Mouse (Mus musculus) cortical plate, adult 2 months (tissue): ENCODE results near the gene Prnp. TPM values are rescaled to one million over a fixed set of nuclear protein-coding genes. Genes with fewer than 3 reads are reported as not detected.

Source experiments
- H3K27ac ChIP-seq: fragments of 200-500 bp; 2 replicates; pipeline ENCODE4 v1.5.1; 2012; ENCODE audit warnings: low read length, control low read depth, inconsistent platforms; ENCODE audit not compliant: insufficient read depth
- H3K4me1 ChIP-seq: fragments of 200-500 bp; 2 replicates; pipeline ENCODE4 v1.6.1; 2011; ENCODE audit warnings: low read length; ENCODE audit not compliant: control insufficient read depth, insufficient read depth
- H3K4me3 ChIP-seq: fragments of 200-500 bp; 2 replicates; pipeline ENCODE4 v1.5.1; 2011; ENCODE audit warnings: mild to moderate bottlenecking, low read length, control low read depth; ENCODE audit not compliant: insufficient read depth
- CTCF ChIP-seq: fragments of 200-500 bp; IDR thresholded peaks from 2 replicates; pipeline ENCODE4 v1.5.1; 2011; ENCODE audit warnings: mild to moderate bottlenecking, control low read depth, low read length; ENCODE audit not compliant: insufficient read depth; ENCODE audit errors: extremely low read depth
- POLR2A ChIP-seq: fragments of 200-500 bp; IDR thresholded peaks from 2 replicates; pipeline ENCODE4 v1.6.1; 2011; ENCODE audit warnings: mild to moderate bottlenecking, low read length, control low read depth; ENCODE audit not compliant: insufficient read depth; ENCODE audit errors: extremely low read depth
- polyA plus RNA-seq: library from polyadenylated mRNA; depleted of rRNA; stranded (reverse); fragments of >200 nt; gene quantifications from 2 replicates; pipeline ENCODE4 v1.2.3, GENCODE M21; 2012; rRNA removed

Gene Prnp
- polyA plus RNA-seq, 1 experiment, result 704 TPM

- Histone ChIP-seq H3K4me3 (no peak overlapping the region), H3K27ac (no peak overlapping the region; the same call in 1 of the 2 replicates), H3K4me1 (peaks cover 4% of the 10 kb centered on the region; the same call in 1 of the 2 replicates)
- TF ChIP-seq POLR2A (no peak), CTCF (no peak)
Observed at GRCm38 (mm10) chr2:131987950-131988349, 78.2 kb downstream of the Prnp start.

Other genes with a start within 250 kb of the Prnp start
- 0.17 and 0.28 TPM in 2 replicates for gene Erv3, start 50.2 kb upstream of the Prnp start, polyA plus RNA-seq
- gene Prn, start within 50 bp of the Prnp start, polyA plus RNA-seq, result not detected in 2 replicates
- 0.40 and 0.46 TPM in 2 replicates for gene Prnd, start 40.9 kb downstream of the Prnp start, polyA plus RNA-seq
- 32.6 and 35.9 TPM in 2 replicates for gene Rassf2, start 120.3 kb downstream of the Prnp start, polyA plus RNA-seq
- 109 and 111 TPM in 2 replicates for gene Slc23a2, start 235.2 kb downstream of the Prnp start, polyA plus RNA-seq